Mouse (Mus musculus): ENCODE results near the gene Vldlr. TPM values are rescaled to one million over a fixed set of nuclear protein-coding genes. Genes with fewer than 3 reads are reported as not detected.
A peak's percentile ranks its signal among the peaks of the same experiment; 100 is the strongest.

Vldlr gene
- polyA plus RNA-seq, 1 experiment from 2014 or later: 13.2 TPM

DNA sequence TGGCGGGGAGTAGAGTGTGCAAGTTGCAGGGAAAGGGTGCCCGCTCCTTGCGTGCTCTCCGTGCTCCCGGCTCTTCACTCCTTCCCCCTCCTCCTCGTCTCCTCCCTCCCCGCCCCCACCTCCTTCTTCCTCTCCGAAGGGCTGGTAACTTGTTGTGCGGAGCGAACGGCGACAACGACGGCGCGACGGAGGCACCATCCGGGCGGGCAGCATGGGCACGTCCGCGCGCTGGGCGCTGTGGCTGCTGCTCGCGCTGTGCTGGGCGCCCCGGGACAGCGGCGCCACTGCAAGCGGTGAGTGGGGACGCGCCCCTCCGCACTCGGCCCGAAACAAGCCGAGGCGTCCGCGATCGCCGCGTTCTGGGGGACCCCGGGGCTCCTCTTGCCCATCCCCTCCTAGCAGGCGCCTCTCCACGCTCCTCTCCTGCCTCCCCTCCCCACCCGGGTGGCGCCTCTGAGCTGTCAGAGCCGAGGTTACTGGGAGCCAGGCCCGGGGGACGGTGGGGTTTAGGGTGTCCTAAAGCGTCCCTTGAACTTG is 1.2 kb downstream of the Vldlr start:
- Histone ChIP-seq H3K4me3 (replicated peaks) (peak overlapping the region; percentile 71), H3K27ac (peak overlapping the region; percentile 83), H3K9me3 (no peaks in the 10 kb centered on the region), H3K4me2 (peak overlapping the region; percentile 86), H3K9ac (peak overlapping the region; percentile 75), H3K4me1 (peaks cover 29% of the 10 kb centered on the region), H3K36me3 (replicated peaks) (no peaks in the 10 kb centered on the region), H3K27me3 (peaks cover 22% of the 10 kb centered on the region)
- WGBS: under 1% methylated on average over 44 of the region's 52 CpGs
- peak; percentile 67 for ATAC-seq (ENCODE audit: low FRiP score)

GRCm38 (mm10) chr19:27217941-27218411 is 1.7 kb downstream of the Vldlr start:
- peak overlapping the region; percentile 83 for H3K27ac ChIP-seq
- ATAC-seq (ENCODE audit: low FRiP score): peak; percentile 39
- WGBS: under 1% methylated on average over 27 of the region's 32 CpGs

DNA sequence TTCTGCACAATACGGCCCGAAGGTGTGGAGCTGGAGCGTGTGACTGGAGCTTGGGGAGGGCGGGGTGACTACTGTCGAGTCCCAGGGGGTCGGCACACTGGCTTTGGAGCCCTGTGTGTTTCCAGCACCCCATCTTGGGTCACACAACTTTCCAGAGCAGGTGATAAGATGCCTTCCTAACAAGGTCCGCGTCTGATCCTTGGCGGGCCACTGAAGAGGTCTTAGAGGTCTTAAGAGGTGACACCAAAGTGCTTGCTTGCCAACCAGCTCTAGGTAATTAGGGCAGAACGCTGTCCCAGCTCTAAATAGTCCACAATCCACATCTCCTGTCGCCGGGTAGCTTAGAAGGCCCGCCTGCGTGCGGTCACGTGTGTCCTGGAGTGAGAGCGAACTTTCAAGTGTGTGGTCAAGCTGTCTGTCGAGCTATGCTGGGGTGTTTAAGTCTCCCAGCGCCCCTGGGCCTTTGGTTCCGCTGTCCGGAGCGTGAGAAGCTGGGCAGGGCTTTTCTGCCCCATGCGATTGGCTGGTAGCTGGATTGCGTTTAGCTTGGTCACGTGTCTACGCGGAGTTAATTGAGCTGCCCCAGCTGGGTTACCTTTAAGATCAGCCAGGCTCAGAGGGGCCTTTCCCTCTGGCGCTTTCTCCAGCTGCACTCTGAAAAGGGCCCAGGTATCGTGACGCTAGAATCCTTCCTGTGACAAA is 2.4 kb downstream of the Vldlr start:
- peak overlapping the region; percentile 75 for H3K9ac ChIP-seq
- under 1% methylated on average over 30 of the region's 30 CpGs for WGBS
- peak overlapping the region; percentile 71 for H3K4me3 ChIP-seq (replicated peaks)
- H3K27ac ChIP-seq: peak overlapping the region; percentile 83
- peaks cover 18% of the 10 kb centered on the region for H3K27me3 ChIP-seq
- peak; percentile 58 for ATAC-seq (ENCODE audit: low FRiP score)
- H3K9me3 ChIP-seq: no peaks in the 10 kb centered on the region
- no peaks in the 10 kb centered on the region for H3K36me3 ChIP-seq (replicated peaks)
- H3K4me1 ChIP-seq: peaks cover 29% of the 10 kb centered on the region
- peak overlapping the region; percentile 86 for H3K4me2 ChIP-seq

More at GRCm38 (mm10) chr19:27217941-27218411, 1.7 kb downstream of the Vldlr start:
- Histone ChIP-seq H3K4me1 (peaks cover 29% of the 10 kb centered on the region), H3K9ac (peak overlapping the region; percentile 75), H3K4me2 (peak overlapping the region; percentile 86), H3K36me3 (replicated peaks) (no peaks in the 10 kb centered on the region), H3K4me3 (replicated peaks) (peak overlapping the region; percentile 71), H3K27me3 (peaks cover 22% of the 10 kb centered on the region), H3K9me3 (no peaks in the 10 kb centered on the region)

DNA sequence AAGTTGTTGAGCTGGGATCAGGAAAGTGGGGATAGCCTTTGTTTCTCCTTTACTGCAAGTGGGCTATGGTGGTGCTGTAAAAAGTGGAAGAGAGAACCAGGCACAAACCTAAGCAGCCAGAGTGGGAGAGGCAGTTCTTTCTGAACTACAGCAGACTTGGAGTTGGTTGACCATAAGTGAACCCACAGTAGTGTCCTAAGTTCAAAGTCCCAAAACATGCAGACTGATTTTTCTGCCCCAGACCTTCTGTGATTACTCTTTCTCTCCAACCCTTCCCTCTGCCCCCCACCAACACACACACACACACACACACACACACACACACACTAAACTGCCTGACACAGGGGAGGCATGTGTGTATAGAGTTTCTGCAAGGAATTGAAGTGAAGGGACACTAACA is 3.3 kb downstream of the Vldlr start:
- Histone ChIP-seq H3K27ac (no peak overlapping the region), H3K9ac (no peak overlapping the region), H3K4me1 (peaks cover 29% of the 10 kb centered on the region), H3K4me3 (replicated peaks) (no peak overlapping the region), H3K27me3 (peaks cover 17% of the 10 kb centered on the region), H3K4me2 (peak overlapping the region; percentile 86), H3K9me3 (no peaks in the 10 kb centered on the region), H3K36me3 (replicated peaks) (no peaks in the 10 kb centered on the region)
- no peak for ATAC-seq (ENCODE audit: low FRiP score)

DNA sequence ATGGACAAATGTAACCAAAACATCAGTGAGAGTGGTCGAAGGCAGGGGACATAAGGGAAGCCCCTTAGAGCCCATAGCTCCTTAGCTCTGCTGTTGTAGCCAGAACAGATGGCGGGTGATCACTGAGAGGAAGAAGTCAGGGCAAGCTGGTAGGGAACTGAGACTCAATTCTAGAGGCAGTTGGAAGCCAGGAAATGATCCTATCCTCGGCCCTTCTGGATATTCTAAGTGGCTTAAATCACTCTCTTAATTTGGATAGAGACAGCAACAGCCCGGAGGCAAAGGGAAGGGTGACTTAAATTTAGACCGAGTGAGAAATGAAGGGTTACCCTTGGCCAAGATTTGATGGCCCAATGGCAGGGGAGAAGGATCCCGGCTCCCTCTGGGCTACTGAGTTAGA is 6.8 kb downstream of the Vldlr start:
- H3K9ac ChIP-seq: no peak overlapping the region
- ATAC-seq (ENCODE audit: low FRiP score): no peak
- H3K36me3 ChIP-seq (replicated peaks): no peaks in the 10 kb centered on the region
- no peak overlapping the region for H3K4me3 ChIP-seq (replicated peaks)
- WGBS: 84% methylated on average over 6 of the region's 6 CpGs
- peaks cover 20% of the 10 kb centered on the region for H3K4me1 ChIP-seq
- H3K27ac ChIP-seq: no peak overlapping the region
- H3K27me3 ChIP-seq: peaks cover 4% of the 10 kb centered on the region; the same call in 1 of the 2 replicates
- no peak overlapping the region for H3K4me2 ChIP-seq
- H3K9me3 ChIP-seq: no peaks in the 10 kb centered on the region

DNA sequence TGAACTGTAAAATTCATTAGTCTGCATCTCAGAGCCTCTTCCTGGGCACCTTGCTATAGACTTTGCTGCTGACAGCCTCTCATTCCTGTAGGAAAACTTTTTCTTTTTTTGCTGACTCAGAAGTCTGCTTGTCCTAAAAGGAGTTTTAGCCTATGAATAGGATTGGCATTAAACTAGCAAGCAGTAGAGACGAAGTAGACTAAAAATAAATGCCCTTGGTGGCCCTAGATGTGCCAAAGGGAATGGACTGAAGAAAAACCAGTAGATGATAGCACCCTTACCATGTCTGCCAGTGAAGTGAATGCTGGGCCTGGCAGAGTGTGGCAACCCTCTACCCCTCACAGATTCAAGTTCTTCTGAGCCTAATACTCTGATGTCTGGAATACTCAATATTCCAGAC is 8.1 kb downstream of the Vldlr start:
- no peak for ATAC-seq (ENCODE audit: low FRiP score)
- WGBS: 62% methylated on average over 1 of the region's 1 CpGs
- no peak overlapping the region for H3K4me3 ChIP-seq (replicated peaks)
- peaks cover 4% of the 10 kb centered on the region; the same call in 1 of the 2 replicates for H3K27me3 ChIP-seq
- H3K4me2 ChIP-seq: no peak overlapping the region
- no peaks in the 10 kb centered on the region for H3K36me3 ChIP-seq (replicated peaks)
- no peak overlapping the region for H3K9ac ChIP-seq
- H3K9me3 ChIP-seq: no peaks in the 10 kb centered on the region
- H3K27ac ChIP-seq: no peak overlapping the region
- H3K4me1 ChIP-seq: peaks cover 8% of the 10 kb centered on the region

- H3K9ac ChIP-seq: no peak overlapping the region
- H3K9me3 ChIP-seq: no peaks in the 10 kb centered on the region
- WGBS: 78% methylated on average over 3 of the region's 3 CpGs
- H3K27me3 ChIP-seq: no peaks in the 10 kb centered on the region
- H3K4me1 ChIP-seq: 0 out of 2 replicates have a peak, but pooled peaks cover 4% of the 10 kb centered on the region
- H3K27ac ChIP-seq: no peak overlapping the region
- ATAC-seq (ENCODE audit: low FRiP score): no peak
- no peak overlapping the region for H3K4me3 ChIP-seq (replicated peaks)
- H3K4me2 ChIP-seq: no peak overlapping the region
- H3K36me3 ChIP-seq (replicated peaks): peaks cover 12% of the 10 kb centered on the region; the same call in 1 of the 2 replicates
Measured at GRCm38 (mm10) chr19:27226626-27227025, 10.3 kb downstream of the Vldlr start.

DNA sequence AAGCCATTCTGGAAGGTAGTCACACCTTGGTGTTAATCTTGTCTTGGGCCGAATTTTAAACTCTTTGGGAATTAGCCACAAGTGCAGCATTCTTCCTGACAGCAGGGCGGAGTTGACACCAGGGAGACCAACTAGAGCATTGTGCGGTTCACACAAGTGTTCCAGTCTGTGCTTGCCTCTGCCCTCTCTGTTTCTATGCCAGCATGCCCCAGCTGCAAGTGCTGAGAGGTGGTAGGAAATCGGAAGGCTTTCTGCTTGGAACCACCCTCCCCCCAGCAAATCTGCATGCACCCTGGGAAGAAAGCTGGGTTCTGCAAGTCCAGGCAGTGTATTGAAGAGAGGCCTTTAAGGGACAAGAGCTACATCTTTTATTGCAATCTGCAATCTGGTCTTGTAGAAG is 10.8 kb downstream of the Vldlr start:
- ATAC-seq (ENCODE audit: low FRiP score): no peak
- H3K4me1 ChIP-seq: 0 out of 2 replicates have a peak, but pooled peaks cover 4% of the 10 kb centered on the region
- 46% methylated on average over 4 of the region's 4 CpGs for WGBS

GRCm38 (mm10) chr19:27228254-27228653 is 12.0 kb downstream of the Vldlr start:
- WGBS: 90% methylated on average over 1 of the region's 1 CpGs
- no peak for ATAC-seq (ENCODE audit: low FRiP score)

More for the DNA sequence above, 10.8 kb downstream of the Vldlr start:
- H3K27me3 ChIP-seq: no peaks in the 10 kb centered on the region
- no peak overlapping the region for H3K27ac ChIP-seq
- no peak overlapping the region for H3K4me3 ChIP-seq (replicated peaks)
- H3K4me2 ChIP-seq: no peak overlapping the region
- H3K36me3 ChIP-seq (replicated peaks): peaks cover 17% of the 10 kb centered on the region; the same call in 1 of the 2 replicates
- no peaks in the 10 kb centered on the region for H3K9me3 ChIP-seq
- H3K9ac ChIP-seq: no peak overlapping the region

GRCm38 (mm10) chr19:27233386-27233785 is 17.1 kb downstream of the Vldlr start:
- no peak overlapping the region for H3K4me3 ChIP-seq (replicated peaks)
- H3K4me2 ChIP-seq: no peak overlapping the region
- 94% methylated on average over 2 of the region's 2 CpGs for WGBS
- no peak for ATAC-seq (ENCODE audit: low FRiP score)
- H3K4me1 ChIP-seq: no peaks in the 10 kb centered on the region
- no peak overlapping the region for H3K9ac ChIP-seq
- H3K36me3 ChIP-seq (replicated peaks): peaks cover 42% of the 10 kb centered on the region
- H3K9me3 ChIP-seq: no peaks in the 10 kb centered on the region
- no peaks in the 10 kb centered on the region for H3K27me3 ChIP-seq
- H3K27ac ChIP-seq: no peak overlapping the region

More at GRCm38 (mm10) chr19:27228254-27228653, 12.0 kb downstream of the Vldlr start:
- Histone ChIP-seq H3K36me3 (replicated peaks) (peaks cover 25% of the 10 kb centered on the region), H3K4me3 (replicated peaks) (no peak overlapping the region), H3K9me3 (no peaks in the 10 kb centered on the region), H3K27me3 (no peaks in the 10 kb centered on the region), H3K9ac (no peak overlapping the region), H3K4me2 (no peak overlapping the region), H3K27ac (no peak overlapping the region), H3K4me1 (0 out of 2 replicates have a peak, but pooled peaks cover 4% of the 10 kb centered on the region)

DNA sequence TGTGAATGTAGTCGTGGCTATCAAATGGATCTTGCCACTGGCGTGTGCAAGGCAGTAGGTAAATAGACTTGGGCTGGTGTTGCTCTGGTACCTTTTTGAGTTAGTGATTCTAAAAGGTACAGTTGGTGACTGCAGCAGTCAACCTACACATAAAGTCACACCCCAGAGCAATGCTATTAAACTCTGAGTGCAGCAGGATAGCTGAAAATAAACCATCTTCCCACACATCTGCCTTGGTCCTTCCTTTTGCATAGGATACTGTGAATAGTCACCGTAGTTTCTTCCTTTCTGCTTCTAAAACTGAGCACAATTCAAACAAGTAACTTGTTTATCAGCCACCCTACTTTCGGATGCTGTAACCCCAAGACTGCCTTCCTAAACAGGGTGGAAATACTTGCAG is 23.6 kb downstream of the Vldlr start:
- no peak overlapping the region for H3K27ac ChIP-seq
- WGBS: 94% methylated on average over 4 of the region's 4 CpGs
- no peaks in the 10 kb centered on the region for H3K9me3 ChIP-seq
- no peak overlapping the region for H3K4me3 ChIP-seq (replicated peaks)
- no peak overlapping the region for H3K9ac ChIP-seq
- no peaks in the 10 kb centered on the region for H3K4me1 ChIP-seq
- H3K36me3 ChIP-seq (replicated peaks): peaks cover 68% of the 10 kb centered on the region
- no peak overlapping the region for H3K4me2 ChIP-seq
- ATAC-seq (ENCODE audit: low FRiP score): no peak
- no peaks in the 10 kb centered on the region for H3K27me3 ChIP-seq

- H3K36me3 ChIP-seq (replicated peaks): peaks cover 83% of the 10 kb centered on the region
- no peaks in the 10 kb centered on the region for H3K4me1 ChIP-seq
- no peak overlapping the region for H3K9ac ChIP-seq
- no peak overlapping the region for H3K27ac ChIP-seq
- no peaks in the 10 kb centered on the region for H3K27me3 ChIP-seq
- 96% methylated on average over 4 of the region's 4 CpGs for WGBS
- H3K9me3 ChIP-seq: no peaks in the 10 kb centered on the region
- ATAC-seq (ENCODE audit: low FRiP score): no peak
- H3K4me3 ChIP-seq (replicated peaks): no peak overlapping the region
- no peak overlapping the region for H3K4me2 ChIP-seq
Measured at GRCm38 (mm10) chr19:27243527-27243926, 27.2 kb downstream of the Vldlr start.
